Mouse (Mus musculus) CD4-positive, CD25-positive, alpha-beta regulatory T cell (primary cell): Measurements from ENCODE around the gene Tmem145. TPM values are rescaled to one million over a fixed set of nuclear protein-coding genes. Genes with fewer than 3 reads are reported as not detected.

ENCODE experiments used
- polyA plus RNA-seq: library from polyadenylated mRNA; unstranded; fragments of 100-300 nt; shearing (Covaris generic); gene quantifications from one replicate; pipeline ENCODE4 v1.2.1, GENCODE M21; 2017

The Tmem145 gene
- not detected for polyA plus RNA-seq

GRCm38 (mm10) chr7:25305956-25306613 lies at the start of gene Tmem145:
Tmem145 (plus strand) TSS chr7:25306106.

DNA sequence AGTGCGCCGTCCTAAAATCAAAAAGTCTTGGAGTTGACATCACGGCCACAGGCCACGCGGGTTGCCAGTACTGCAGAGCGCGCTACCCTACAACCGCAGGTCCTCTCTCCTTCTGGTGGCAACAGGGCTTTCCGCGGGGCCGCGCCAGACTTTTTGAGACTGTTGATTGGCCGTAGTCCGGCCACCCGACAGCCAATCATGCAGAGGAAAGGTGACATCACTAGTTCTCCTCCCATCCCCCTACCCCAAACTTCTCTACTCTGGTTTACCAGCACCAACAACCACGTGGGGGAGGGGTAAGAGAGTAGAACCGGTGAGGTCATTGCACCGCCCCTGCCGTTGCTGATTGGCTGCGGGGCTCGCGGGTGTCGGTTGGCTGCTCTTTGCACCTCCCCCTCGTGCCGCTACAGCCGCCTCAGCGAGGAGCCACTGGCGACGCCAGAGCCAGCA lies 38.6 kb upstream of the Tmem145 start, which contains the start of gene Cic:
Cic (plus strand) TSS at position 404 of the 450 bp plus-strand sequence.

DNA sequence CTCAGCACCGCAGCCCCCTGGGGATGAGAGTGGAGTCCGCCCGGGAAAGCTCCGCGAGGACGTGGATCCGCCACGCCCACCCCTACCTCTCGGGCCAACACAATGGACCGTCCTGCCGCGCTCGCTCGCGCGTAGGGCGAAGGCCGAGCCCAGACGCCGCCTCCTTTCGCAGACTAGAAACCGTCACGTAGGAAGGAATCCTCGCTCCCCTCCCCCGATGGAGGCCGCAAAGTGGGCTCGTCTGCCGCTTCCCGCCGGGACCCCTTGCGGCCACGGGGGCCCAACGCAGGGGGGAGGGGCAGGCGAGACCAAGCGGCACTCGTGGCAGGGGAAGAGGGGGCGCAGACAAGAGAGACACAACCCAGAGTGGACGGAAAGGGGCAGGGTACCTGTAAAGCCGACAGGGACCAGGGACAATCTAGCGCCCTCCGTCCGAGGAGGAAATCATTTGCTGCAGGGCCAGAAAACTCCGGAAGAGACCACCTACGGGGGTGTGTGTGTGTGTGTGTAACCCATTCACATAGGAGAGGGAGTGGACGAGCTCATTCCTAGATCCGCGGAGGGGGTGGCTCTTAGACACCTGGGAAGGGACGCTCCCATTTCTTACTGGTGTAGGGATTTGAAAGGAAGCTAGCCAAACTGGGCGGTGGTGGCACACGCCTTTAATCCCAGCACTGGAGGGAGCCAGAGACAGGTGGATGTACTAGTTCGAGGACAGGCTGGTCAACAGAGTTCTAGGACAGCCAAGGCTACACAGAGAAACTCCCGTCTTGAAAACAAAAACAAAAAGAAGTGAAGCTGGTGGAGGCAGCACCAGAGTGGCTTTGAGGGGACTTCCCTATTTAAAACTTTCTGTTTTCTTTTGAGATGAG lies 8.2 kb upstream of the Tmem145 start, which contains the start of gene Pafah1b3:
Pafah1b3 (minus strand) TSS at position 533 of the 872 bp plus-strand sequence.

GRCm38 (mm10) chr7:25301063-25301462 lies 4.8 kb upstream of the Tmem145 start, which contains the start of gene Prr19:
Prr19 (plus strand) TSS chr7:25301411.

GRCm38 (mm10) chr7:25316532-25317445 lies 10.9 kb downstream of the Tmem145 start, which contains the start of gene Megf8:
Megf8 (plus strand) TSS chr7:25317164.

Other genes with a start within 250 kb of the Tmem145 start
- gene Grik5, start 233.8 kb upstream of the Tmem145 start, polyA plus RNA-seq = 11.5 TPM
- 31.1 TPM for gene Zfp574, start 233.5 kb upstream of the Tmem145 start, polyA plus RNA-seq
- gene Pou2f2, start 126.4 kb upstream of the Tmem145 start, polyA plus RNA-seq = 113 TPM
- 113 TPM for gene Dedd2, start 85.5 kb upstream of the Tmem145 start, polyA plus RNA-seq
- 4.9 TPM for gene Zfp526, start 84.7 kb upstream of the Tmem145 start, polyA plus RNA-seq
- 102 TPM for gene Gsk3a, start 68.3 kb upstream of the Tmem145 start, polyA plus RNA-seq
- 2.6 TPM for gene Erf, start 55.3 kb upstream of the Tmem145 start, polyA plus RNA-seq
- gene Cic, start 38.4 kb upstream of the Tmem145 start, polyA plus RNA-seq = 38.0 TPM
- gene Pafah1b3, start 8.1 kb upstream of the Tmem145 start, polyA plus RNA-seq = 36.8 TPM
- not detected for gene Prr19, start 4.7 kb upstream of the Tmem145 start, polyA plus RNA-seq
- 0.13 TPM for gene Megf8, start 11.1 kb downstream of the Tmem145 start, polyA plus RNA-seq
- not detected for gene Cnfn, start 63.6 kb downstream of the Tmem145 start, polyA plus RNA-seq
- gene Lipe, start 92.6 kb downstream of the Tmem145 start, polyA plus RNA-seq = 19.4 TPM
- not detected for gene Cxcl17, start 106.8 kb downstream of the Tmem145 start, polyA plus RNA-seq
- gene Ceacam1, start 171.5 kb downstream of the Tmem145 start, polyA plus RNA-seq = 0.72 TPM
- gene Ceacam2, start 233.8 kb downstream of the Tmem145 start, polyA plus RNA-seq = 0.39 TPM